Mouse (Mus musculus): ENCODE data around the gene Mov10.

Mov10 gene

DNA sequence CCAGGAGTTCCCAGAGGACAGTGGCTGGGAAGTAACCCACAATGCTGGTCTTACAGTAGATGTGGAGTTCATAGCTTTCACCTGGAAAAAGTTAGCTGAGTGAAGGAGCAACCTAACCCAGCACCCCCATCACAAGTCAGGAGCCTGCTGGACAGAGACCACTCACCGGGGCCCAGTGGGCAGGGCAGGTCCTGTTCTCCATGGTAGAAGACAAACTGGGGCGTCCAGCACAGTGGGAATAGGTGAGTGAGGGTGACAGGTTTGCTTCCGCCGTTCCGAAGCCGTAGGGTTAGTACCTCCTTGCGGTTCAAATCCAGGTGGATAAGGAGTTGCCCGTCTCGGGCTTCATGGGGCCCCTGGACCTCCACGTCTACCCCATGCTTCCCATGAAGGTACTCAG is 14.1 kb downstream of the Mov10 start:
- peak; percentile 81 for DNase-seq

DNA sequence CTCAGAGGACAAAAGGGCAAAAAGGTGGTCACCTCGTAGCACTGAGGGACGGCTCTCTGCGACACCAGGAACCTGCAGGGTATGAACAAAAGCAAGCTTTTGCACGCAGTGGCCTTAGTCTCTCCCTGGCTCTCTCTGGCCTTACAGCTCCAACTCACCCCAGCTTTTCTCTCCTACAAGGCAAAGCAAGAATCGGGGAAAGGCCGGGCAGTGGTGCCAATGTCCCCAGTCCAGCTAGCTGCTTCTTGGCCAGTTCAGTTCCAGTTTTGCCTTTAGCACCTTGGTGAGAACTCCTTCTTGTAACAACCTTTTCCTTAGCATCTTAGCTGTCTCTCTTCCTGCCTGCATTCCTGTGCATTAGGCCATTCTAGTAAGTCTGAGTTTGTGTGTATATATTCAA is 16.9 kb downstream of the Mov10 start:
- peak; percentile 79 for DNase-seq

DNA sequence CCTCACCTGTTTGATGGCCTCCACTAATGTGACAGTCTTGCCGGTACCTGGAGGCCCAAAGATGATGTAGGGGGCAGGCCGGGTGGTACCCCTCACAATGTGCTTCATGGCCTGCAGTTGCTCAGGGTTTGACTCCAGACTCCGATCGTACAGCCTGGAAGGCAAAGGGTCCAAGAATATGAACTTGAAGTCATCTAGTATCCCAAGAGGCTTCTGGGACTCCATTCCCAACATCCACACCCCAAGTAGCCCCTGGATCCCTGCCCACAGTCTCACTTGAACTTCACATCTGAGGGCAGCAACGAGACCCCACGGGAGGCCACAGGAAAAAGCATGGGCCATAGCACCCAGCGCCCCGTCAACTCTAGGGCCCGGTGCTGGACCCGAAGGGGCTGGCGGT is 17.7 kb downstream of the Mov10 start:
- peak; percentile 91 for DNase-seq

GRCm38 (mm10) chr3:104796430-104797082 is 21.8 kb downstream of the Mov10 start:
- peak; percentile 92 for DNase-seq

DNA sequence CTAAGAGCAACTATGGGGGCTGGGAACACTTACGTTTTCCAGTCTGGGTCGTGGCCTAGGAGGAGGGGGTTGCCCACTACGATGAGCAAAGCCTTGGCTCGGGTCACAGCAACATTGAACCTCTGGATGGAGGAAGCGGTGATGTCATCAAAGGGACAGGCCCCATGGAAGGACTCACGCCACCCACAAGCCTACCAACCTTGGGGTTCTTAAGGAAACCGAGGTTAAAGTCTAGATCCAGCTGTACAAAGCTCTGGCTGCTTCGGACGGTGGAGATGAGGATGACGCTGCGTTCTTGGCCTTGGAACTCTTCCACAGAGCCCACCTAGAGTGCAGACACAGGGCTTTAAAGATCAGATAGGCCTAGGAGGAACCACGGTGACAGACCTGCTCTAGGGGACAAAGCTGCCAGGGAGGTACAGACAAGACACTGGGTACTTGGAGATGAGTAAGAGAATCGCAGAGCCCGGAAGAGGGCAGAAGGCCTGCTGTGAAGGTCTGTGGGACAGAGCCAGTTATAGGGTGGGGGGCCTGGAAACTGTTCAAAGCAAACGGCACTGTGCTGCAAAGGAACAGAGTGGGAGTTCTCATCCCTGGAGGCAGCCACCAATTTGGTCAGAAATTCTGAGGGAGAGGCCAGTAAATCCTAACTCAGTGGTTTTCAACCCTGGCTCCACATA is 22.6 kb downstream of the Mov10 start:
- peak; percentile 93 for DNase-seq

DNA sequence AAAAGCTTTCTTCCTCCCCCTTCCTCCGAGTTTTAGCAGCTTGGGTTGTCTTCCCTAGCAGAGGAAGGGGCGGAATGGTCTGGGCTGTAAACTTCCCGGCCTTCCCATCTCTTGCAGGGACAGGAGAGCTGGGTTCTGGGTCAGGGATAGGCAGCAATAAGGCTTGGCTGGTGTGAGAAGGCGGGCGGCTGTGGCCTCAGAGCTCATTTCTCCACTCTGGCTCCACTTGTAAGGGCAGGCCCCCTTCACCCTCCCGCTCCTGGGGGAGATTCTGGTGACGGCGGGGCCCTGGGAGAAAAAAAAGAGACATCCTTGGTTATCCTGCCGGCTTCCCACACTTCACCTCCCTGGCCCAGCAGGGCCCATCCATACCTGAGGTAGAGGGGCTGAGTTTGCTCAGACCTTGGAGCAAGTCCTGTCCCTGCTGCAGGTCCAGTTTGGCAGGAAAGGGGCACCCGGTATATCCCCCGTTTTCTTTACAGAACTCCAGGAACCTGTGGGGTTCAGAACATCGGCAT is 23.4 kb downstream of the Mov10 start:
- DNase-seq = peak; percentile 94

DNA sequence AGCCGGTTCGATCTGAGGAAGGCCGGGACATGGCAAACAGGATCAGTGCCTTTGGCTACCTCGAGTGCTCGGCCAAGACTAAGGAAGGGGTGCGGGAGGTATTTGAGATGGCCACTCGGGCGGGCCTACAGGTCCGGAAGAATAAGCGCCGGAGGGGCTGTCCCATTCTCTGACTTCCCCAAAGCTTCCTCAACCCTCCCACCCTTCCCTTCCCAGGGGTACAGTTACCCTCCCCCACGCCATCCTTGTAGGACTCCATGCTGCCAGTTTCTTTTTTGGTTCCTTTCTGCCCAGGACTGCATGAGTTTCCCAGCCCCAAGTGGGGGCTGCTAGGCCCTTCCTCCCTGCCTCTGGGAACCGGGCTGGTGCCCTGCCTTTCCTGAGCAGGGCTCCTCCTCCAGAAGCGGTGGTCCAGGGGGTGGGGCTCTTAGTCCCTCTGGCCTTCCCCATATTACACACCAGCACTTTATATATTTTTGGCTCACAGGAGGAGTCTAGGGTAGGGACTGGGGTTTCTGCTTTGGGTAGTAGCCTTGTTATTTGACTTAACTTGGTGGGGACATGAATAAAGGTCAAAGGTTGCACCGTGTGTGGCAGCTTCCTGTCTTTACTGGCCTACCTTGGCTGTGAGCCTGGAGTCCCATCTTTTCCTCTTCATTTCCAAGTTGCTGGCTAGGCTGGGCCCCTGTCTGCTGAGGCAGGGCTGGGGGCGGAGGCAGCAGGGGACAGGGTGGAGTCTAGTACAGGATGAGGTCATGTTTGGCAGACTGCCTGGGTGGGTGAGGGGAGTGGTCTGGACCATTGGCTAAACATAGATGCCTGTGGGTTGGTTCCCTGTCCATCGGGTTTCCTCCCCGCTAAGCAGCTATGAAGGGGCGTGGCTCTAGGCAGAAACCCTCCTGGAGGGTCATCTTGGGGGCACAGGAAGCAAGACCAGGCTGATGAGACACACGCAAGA is 24.2 kb downstream of the Mov10 start:
- peak; percentile 100 for DNase-seq

DNA sequence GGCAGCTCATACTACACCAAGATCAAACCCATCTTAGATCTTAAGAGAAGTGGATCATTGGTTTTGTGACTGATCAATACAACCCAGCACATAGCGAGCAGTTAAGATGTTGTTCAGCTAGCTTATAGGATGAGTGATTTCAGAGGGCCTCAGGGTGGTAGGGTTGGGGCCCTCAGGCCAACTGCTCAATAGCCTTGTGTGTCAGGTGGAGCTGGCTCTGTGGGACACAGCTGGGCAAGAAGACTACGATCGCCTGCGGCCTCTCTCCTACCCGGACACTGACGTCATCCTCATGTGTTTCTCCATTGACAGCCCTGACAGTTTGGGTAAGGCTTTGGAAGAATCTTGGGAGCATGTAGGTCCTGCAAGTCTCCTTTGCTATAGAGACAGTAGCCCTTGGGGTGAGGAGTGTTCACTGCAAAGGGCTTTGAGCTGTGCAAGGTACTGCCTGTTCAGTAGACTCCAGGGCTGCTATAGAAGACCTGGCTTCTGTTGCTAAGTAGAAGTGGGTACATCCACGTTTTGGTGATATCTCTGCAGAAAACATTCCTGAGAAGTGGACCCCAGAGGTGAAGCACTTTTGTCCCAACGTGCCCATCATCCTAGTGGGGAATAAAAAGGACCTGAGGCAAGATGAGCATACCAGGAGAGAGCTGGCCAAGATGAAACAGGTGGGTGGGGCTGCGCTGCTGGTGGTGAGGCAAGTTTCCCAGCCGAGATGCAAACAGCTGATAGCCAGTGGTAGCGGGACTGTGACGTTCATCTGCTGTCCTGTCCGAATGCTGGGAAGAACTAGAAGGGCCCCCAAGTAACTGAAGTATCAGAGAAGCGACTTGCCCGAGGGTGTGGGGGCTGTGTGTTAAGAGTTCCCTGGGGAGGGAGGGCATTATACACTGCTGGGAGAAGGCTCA is 25.7 kb downstream of the Mov10 start:
- DNase-seq = peak; percentile 92

DNA sequence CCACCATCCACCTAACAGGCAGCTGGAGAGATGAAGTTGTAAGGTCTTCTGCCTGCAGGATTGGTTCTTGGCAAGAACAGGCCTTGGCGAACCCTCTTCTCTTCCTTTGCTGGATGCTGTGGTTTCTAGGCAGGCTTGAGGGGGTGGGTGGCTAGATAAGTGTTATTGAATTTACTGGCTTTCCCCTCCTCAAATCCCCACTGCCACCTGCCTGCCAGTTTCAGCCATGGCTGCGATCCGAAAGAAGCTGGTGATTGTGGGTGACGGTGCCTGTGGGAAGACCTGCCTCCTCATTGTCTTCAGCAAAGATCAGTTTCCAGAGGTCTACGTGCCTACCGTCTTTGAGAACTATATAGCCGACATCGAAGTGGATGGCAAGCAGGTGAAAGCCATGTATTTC is 26.7 kb downstream of the Mov10 start:
- peak; percentile 86 for DNase-seq

GRCm38 (mm10) chr3:104791017-104791416 is 27.3 kb downstream of the Mov10 start:
- no peak for DNase-seq

- DNase-seq = peak; percentile 96
These were observed 27.9 kb downstream of the Mov10 start for GRCm38 (mm10) chr3:104790401-104790937.

DNA sequence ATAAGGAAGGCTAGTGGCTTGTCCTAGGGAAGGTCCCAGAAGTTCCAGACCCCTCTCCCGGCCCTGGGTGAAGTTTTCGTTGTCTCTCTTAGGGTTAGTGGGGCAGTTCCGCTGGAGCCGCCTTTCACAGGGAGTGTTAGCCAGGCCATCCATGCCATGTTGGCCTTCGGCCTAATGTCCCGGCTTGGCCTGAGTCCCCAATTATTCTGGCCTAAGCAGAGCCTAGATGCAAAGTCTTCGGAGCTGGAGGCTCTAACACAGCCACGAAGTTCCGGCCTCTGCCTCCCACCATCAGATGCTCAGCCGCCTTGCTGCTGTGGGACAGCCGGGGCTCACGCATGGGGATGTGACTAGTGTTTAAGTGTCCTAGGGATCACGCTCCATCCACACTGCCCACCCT is 28.5 kb downstream of the Mov10 start:
- DNase-seq = peak; percentile 96

DNA sequence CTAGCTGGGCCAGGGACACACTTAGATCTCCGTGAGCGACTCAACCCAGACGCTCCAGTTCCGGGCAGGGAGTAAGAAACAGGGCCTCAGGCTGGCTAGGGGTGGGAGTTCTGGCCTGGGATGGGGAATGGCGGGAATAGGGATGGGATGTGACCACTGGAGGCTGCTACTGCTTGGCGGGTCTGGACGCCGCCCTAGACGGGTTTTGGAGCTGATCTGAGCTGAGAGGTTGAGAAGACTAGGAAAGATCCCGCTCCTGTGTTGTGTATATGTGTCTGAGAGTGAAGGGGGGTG is 29.1 kb downstream of the Mov10 start:
- DNase-seq = peak; percentile 95

- peak; percentile 99 for DNase-seq
These were observed 29.6 kb downstream of the Mov10 start for GRCm38 (mm10) chr3:104788561-104789311.

- DNase-seq = no peak
These were observed 30.3 kb downstream of the Mov10 start, which contains the start of gene Rhoc for GRCm38 (mm10) chr3:104788075-104788474. TSS of gene Rhoc (plus strand) at chr3:104788375.

DNA sequence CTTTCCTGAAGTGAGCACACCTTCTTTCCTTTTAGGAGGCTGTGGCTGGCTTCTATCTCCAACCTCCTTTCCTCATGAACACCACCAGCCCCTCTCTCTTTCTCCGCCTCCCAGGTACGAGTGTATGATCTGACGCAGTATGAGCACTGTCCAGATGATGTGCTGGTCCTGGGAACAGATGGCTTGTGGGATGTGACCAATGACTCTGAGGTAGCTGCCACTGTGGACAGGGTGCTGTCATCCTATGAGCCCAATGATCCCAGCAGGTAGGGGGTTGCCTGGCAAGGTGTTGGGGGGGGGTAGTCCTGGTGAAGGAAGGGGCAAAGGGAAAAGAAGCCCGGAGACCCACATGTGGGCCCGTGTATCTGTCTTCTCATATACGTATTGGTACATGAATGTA is 33.1 kb downstream of the Mov10 start:
- peak; percentile 90 for DNase-seq

DNA sequence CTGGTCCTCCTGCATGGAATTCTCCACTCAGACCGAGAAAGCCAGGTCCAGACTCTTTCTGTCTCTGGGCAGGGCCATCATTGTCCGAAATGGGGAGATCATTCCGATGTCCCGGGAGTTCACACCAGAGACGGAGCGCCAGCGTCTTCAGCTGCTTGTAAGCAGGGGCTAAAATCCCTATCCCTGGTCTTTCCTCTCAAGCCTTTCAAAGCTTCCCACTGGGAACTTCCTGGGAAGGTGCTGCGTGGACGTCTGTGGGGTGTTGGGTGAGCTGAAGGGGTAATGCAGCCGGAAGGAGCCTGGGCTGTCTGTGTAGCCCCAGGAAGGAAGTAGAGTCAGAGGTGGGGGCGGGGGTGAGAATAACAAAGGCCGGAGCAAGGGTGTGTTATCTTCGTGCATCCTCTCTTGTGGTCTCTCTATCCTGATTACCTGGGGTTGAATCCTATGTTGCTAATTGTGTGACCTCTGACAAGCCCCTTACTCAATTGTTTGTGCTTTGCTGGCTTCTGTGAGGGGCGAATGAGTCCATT is 34.3 kb downstream of the Mov10 start:
- DNase-seq = peak; percentile 93

- peak; percentile 98 for DNase-seq
These were observed 36.2 kb downstream of the Mov10 start for GRCm38 (mm10) chr3:104782061-104782681.

- DNase-seq = peak; percentile 98
These were observed 36.9 kb downstream of the Mov10 start, which contains the start of gene Fam19a3 for GRCm38 (mm10) chr3:104781471-104781903. TSS of gene Fam19a3 (minus strand) at chr3:104781840.

All from heart, adult 11 months (tissue).